Mouse (Mus musculus) adrenal gland, postnatal 14 days (tissue): ENCODE results near the gene Pcdh15. TPM values are rescaled to one million over a fixed set of nuclear protein-coding genes. Genes with fewer than 3 reads are reported as not detected.

ENCODE experiments used
- DNase-seq: peaks from one replicate; pipeline ENCODE4 v3.0.0; 2021; ENCODE audit warnings: mixed read lengths
- total RNA-seq: library from RNA; stranded (reverse); gene quantifications from 2 replicates; pipeline ENCODE4 v1.2.3, GENCODE M21; 2021

Gene Pcdh15
- total RNA-seq, 1 experiment from 2014 or later = 6.0 TPM

DNA sequence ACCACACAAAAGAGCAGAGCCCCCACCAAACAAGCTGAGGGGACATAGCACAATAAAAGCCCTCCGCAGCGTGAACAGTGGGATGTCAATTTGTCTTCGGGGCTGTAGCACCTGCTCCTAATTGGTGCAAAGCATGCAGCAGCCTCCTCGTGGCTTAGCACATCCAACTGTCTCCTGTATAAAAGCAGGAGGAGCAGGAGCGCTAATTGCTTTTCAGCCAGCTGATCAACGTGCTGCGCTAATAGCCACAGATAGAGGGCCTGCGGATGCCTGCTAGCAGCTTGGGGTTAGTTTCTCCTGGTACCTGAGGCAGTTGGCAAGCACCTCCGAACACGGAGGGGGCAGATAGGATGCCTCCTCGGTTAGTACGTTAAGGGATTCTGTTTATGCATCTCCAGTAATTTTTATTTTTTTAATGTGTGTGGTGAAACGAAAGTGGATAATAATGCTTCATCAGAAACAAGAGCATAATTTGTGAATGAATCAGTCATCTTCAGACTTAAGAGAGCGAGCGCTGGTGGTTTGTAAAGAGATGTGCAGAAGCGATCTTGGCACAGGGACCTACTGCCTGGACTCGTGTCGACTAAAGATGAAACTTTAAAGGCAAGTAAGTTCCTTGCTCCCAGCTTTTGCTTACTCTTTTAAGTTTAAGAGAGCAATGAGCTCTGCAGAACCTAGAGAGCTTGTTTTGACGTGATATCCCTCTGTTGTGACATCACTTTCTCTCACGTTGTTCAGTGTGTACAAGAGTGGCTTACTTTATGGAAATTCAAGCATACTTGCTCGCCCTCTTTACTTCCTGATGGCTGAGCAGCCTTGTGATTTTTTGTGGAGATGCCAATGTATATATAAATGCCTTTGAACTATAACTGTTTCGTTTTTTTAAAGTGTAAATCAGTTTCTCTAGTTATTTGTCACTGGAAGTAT lies 722.8 kb downstream of the Pcdh15 start:
- DNase-seq = peak; percentile 10

- no peak for DNase-seq
These were observed 724.1 kb downstream of the Pcdh15 start for GRCm38 (mm10) chr10:73823214-73823613.

GRCm38 (mm10) chr10:73826354-73826753 lies 727.2 kb downstream of the Pcdh15 start:
- no peak for DNase-seq

DNA sequence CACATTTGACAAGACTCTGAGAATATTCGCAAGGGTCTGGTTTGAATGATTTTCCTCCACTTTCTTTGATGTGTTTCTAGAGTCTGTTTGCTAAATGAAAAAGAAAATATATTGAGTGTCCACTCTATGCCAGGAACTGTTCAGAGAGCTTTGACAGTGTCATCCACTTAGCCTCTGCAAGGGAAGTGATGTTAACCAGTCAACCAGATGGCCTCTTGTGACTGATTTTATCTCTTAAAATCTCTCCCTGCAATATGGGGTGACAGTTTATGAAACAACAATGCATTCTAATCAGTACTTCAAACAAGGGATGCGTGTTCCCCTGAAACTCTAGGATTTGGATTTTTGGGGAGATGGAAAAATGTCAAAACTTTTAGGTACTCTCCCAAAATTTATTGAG lies 729.6 kb downstream of the Pcdh15 start:
- DNase-seq = no peak

DNA sequence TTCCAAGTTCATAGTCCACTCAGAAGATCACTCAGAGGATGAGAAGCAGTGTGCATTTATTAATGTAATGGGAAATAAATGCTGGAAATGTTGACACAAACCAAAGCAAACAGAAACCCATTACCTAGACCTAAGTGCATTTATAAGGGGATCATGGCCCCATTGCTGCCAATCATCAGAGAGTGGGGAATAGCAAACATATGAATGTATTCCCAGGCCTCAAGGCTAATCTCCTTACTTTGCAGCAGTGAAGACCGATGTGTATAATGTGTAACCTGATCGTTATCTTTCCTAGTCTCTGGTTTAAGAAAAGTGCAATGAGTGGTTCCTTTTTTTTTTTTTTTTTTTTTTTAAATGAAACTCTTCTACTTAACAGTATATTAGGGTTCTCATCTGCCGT lies 745.9 kb downstream of the Pcdh15 start:
- no peak for DNase-seq

DNA sequence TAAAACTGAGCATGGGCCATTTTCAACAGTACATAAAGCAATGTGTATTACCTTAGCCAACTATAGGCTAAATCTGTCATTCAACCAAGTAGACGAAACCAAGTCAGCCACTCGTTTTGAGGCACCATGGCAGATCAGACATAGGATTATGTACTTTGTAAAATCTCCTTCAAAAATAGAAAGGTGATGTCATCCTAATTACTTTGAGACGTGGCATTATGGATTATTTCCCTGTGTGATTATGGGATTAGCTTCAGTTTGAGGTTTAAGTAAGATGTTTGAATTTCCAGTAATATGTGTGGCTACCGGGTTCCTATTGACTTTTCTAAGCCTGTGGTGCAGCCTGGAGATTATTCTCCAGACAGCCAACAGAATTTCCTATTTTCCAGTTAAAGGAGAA lies 763.0 kb downstream of the Pcdh15 start:
- no peak for DNase-seq

GRCm38 (mm10) chr10:73878055-73878728 lies 779.0 kb downstream of the Pcdh15 start:
- no peak for DNase-seq

GRCm38 (mm10) chr10:73878729-73879067 lies 779.6 kb downstream of the Pcdh15 start:
- DNase-seq = no peak

GRCm38 (mm10) chr10:73887771-73888170 lies 788.6 kb downstream of the Pcdh15 start:
- DNase-seq = peak; percentile 10

DNA sequence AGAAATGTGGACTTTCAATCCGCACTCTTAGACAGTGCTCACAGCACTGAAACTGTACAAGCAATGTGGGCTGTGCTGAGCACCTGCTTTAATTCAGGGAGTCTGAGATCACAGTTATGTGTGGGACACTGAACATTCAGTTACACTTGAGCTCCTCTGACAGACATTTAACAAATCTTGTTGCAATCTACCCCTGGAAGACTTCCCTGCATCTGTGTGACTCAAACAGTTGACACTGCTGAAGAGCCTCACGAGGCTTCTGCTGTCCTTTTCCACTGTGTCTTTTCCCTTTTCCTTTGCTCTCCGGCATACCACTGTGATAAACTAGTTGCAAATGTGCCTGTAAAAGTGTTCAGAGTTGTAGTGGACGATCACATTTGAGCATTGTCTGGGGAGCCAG lies 793.1 kb downstream of the Pcdh15 start:
- DNase-seq = no peak

GRCm38 (mm10) chr10:73896086-73896607 lies 797.0 kb downstream of the Pcdh15 start:
- DNase-seq = no peak

DNA sequence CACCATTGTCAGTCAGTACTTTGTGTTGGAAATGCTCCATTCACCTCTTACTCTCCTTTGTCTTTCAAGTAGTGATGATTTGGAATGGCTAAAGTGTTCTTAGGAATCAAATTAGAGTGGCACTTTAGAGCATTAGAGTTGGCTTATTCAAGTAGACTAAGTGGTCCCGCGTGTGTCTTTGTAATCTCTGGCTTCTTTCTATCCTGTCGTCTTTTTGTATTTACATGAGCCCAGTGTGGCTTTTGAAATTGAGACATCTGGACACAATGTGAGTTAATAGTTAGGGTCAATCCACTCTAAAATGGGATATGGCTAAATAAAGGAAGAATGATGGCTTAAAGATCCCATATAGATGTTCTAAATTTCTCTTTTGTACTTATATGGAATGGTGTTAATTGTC lies 800.0 kb downstream of the Pcdh15 start:
- DNase-seq = no peak

DNA sequence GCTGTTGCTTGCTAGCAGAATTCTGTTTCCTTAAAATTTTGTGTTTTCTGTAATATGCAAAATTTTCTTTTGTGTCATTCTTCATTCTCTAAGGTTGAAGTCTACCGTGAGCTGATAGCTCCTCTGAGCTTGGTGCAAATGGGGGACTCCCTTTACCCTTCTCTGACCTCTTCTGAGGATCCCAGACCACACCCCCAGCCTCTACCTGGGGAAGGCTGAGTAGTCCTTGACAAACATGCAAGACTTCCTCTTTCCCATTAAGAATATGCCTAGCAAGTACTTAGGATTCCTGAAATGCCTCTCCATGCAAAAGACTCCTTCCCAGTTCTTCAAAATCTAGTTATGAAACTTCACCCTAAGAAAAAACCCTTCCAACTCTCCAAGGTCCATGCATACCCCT lies 808.5 kb downstream of the Pcdh15 start:
- no peak for DNase-seq

DNA sequence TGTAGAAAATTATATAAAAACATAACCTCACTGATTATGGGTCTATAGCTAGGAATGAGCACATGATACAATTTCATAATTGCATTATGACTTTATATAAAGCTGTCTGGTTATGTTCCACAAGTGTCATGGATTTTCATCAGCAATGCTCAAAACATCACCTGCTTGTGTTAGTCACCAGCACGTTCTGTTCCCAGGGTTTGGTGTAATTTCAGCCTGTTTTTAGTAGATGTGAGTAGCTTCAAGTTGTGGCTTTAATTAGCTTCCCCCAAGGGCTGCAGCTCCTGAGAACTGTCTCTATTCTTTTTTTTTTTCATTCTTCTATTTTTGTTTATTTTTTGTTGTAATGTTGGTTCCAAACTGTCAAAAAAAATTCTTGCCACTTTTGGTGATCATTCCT lies 809.4 kb downstream of the Pcdh15 start:
- DNase-seq = no peak

- DNase-seq = no peak
These were observed 816.0 kb downstream of the Pcdh15 start for GRCm38 (mm10) chr10:73915170-73915569.

GRCm38 (mm10) chr10:73921579-73921978 lies 822.4 kb downstream of the Pcdh15 start:
- no peak for DNase-seq

- no peak for DNase-seq
These were observed 829.5 kb downstream of the Pcdh15 start for GRCm38 (mm10) chr10:73928672-73929071.

- DNase-seq = no peak
These were observed 830.6 kb downstream of the Pcdh15 start for GRCm38 (mm10) chr10:73929718-73930117.

GRCm38 (mm10) chr10:73931185-73931584 lies 832.0 kb downstream of the Pcdh15 start:
- no peak for DNase-seq

- DNase-seq = no peak
These were observed 833.0 kb downstream of the Pcdh15 start for GRCm38 (mm10) chr10:73931996-73932679.

- no peak for DNase-seq
These were observed 837.0 kb downstream of the Pcdh15 start for GRCm38 (mm10) chr10:73936121-73936520.

DNA sequence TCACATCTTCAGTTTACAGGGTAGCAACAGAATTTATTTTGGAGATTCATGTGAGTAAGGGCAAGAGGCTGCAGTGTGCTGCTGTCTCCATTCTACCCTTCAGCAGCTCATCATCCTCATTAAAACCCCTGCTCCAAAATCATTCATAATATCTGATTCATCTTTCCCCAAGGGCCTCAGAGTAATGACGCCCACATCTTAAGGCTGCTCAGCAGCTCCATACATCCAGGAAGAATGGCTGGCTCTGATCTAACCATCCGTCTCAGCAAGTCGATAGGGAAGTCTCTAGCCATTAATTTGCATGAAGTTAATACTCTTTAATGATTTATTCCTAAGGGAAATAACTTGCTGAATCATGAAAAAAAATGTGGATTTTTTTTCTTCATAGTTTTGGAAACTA lies 839.8 kb downstream of the Pcdh15 start:
- DNase-seq = no peak

- no peak for DNase-seq
These were observed 848.7 kb downstream of the Pcdh15 start for GRCm38 (mm10) chr10:73947799-73948198.
